Mouse (Mus musculus): ENCODE measurements at regions not wholly inside any gene's neighbourhood (a gene's known extent, or its start where the extent isn't known, plus 50 kb on each side); places are given as distances from the start of the nearest gene placed in this dataset.

- Histone ChIP-seq H3K9ac (ENCODE audit: low read length) (no peak overlapping the region), H3K4me3 (ENCODE audit: low read depth, low read length) (no peak overlapping the region), H3K27ac (ENCODE audit: low read depth, low read length) (no peak overlapping the region), H3K36me3 (ENCODE audit: control insufficient read depth, insufficient read depth, low read length) (no peaks in the 10 kb centered on the region), H3K9me3 (ENCODE audit: control insufficient read depth, low read length) (no peaks in the 10 kb centered on the region), H3K4me2 (ENCODE audit: low read depth) (no peak overlapping the region), H3K4me1 (ENCODE audit: control insufficient read depth, insufficient read depth, low read length) (no peaks in the 10 kb centered on the region), H3K27me3 (ENCODE audit: control insufficient read depth, insufficient read depth, low read length) (no peaks in the 10 kb centered on the region)
- ATAC-seq (ENCODE audit: insufficient read depth, low FRiP score, low TSS enrichment) (no peak), DNase-seq (ENCODE audit: low spot score) (no peak)
- 87% methylated on average over 2 of the region's 2 CpGs for WGBS
These were observed 249.1 kb downstream of the Lmx1a start for GRCm38 (mm10) chr1:167938176-167938575.

- H3K4me3 ChIP-seq (ENCODE audit: low read depth, low read length): no peak overlapping the region
- no peak overlapping the region for H3K9ac ChIP-seq (ENCODE audit: low read length)
- no peak overlapping the region for H3K4me2 ChIP-seq (ENCODE audit: low read depth)
- H3K36me3 ChIP-seq (ENCODE audit: control insufficient read depth, insufficient read depth, low read length): no peaks in the 10 kb centered on the region
- H3K9me3 ChIP-seq (ENCODE audit: control insufficient read depth, low read length): no peaks in the 10 kb centered on the region
- no peaks in the 10 kb centered on the region for H3K27me3 ChIP-seq (ENCODE audit: control insufficient read depth, insufficient read depth, low read length)
- H3K27ac ChIP-seq (ENCODE audit: low read depth, low read length): no peak overlapping the region
- WGBS: 47% methylated on average over 8 of the region's 8 CpGs
- H3K4me1 ChIP-seq (ENCODE audit: control insufficient read depth, insufficient read depth, low read length): no peaks in the 10 kb centered on the region
- DNase-seq (ENCODE audit: low spot score) (peak; percentile 21), ATAC-seq (ENCODE audit: insufficient read depth, low FRiP score, low TSS enrichment) (no peak)
These were observed 253.0 kb downstream of the Lmx1a start for GRCm38 (mm10) chr1:167942037-167942470.

- H3K4me1 ChIP-seq (ENCODE audit: control insufficient read depth, insufficient read depth, low read length): no peaks in the 10 kb centered on the region
- ATAC-seq (ENCODE audit: insufficient read depth, low FRiP score, low TSS enrichment) (no peak), DNase-seq (ENCODE audit: low spot score) (no peak)
- no peaks in the 10 kb centered on the region for H3K9me3 ChIP-seq (ENCODE audit: control insufficient read depth, low read length)
- H3K27me3 ChIP-seq (ENCODE audit: control insufficient read depth, insufficient read depth, low read length): no peaks in the 10 kb centered on the region
- no peak overlapping the region for H3K27ac ChIP-seq (ENCODE audit: low read depth, low read length)
- H3K4me2 ChIP-seq (ENCODE audit: low read depth): no peak overlapping the region
- no peaks in the 10 kb centered on the region for H3K36me3 ChIP-seq (ENCODE audit: control insufficient read depth, insufficient read depth, low read length)
- H3K4me3 ChIP-seq (ENCODE audit: low read depth, low read length): no peak overlapping the region
- WGBS: 81% methylated on average over 8 of the region's 8 CpGs
- no peak overlapping the region for H3K9ac ChIP-seq (ENCODE audit: low read length)
These were observed 254.1 kb downstream of the Lmx1a start for GRCm38 (mm10) chr1:167943121-167943520.

GRCm38 (mm10) chr1:167945615-167946252 lies 256.7 kb downstream of the Lmx1a start:
- Histone ChIP-seq H3K27ac (ENCODE audit: low read depth, low read length) (no peak overlapping the region), H3K9me3 (ENCODE audit: control insufficient read depth, low read length) (no peaks in the 10 kb centered on the region), H3K4me2 (ENCODE audit: low read depth) (no peak overlapping the region), H3K36me3 (ENCODE audit: control insufficient read depth, insufficient read depth, low read length) (no peaks in the 10 kb centered on the region), H3K4me1 (ENCODE audit: control insufficient read depth, insufficient read depth, low read length) (no peaks in the 10 kb centered on the region), H3K4me3 (ENCODE audit: low read depth, low read length) (no peak overlapping the region), H3K27me3 (ENCODE audit: control insufficient read depth, insufficient read depth, low read length) (no peaks in the 10 kb centered on the region), H3K9ac (ENCODE audit: low read length) (no peak overlapping the region)
- ATAC-seq (ENCODE audit: insufficient read depth, low FRiP score, low TSS enrichment) (no peak), DNase-seq (ENCODE audit: low spot score) (no peak)
- 79% methylated on average over 9 of the region's 9 CpGs for WGBS

GRCm38 (mm10) chr1:167947866-167948265 lies 258.8 kb downstream of the Lmx1a start:
- H3K27ac ChIP-seq (ENCODE audit: low read depth, low read length): no peak overlapping the region
- H3K4me3 ChIP-seq (ENCODE audit: low read depth, low read length): no peak overlapping the region
- no peak overlapping the region for H3K9ac ChIP-seq (ENCODE audit: low read length)
- H3K9me3 ChIP-seq (ENCODE audit: control insufficient read depth, low read length): no peaks in the 10 kb centered on the region
- H3K4me2 ChIP-seq (ENCODE audit: low read depth): no peak overlapping the region
- no peak for DNase-seq (ENCODE audit: low spot score)
- H3K36me3 ChIP-seq (ENCODE audit: control insufficient read depth, insufficient read depth, low read length): no peaks in the 10 kb centered on the region
- H3K4me1 ChIP-seq (ENCODE audit: control insufficient read depth, insufficient read depth, low read length): no peaks in the 10 kb centered on the region
- 85% methylated on average over 7 of the region's 7 CpGs for WGBS
- no peaks in the 10 kb centered on the region for H3K27me3 ChIP-seq (ENCODE audit: control insufficient read depth, insufficient read depth, low read length)
- no peak for ATAC-seq (ENCODE audit: insufficient read depth, low FRiP score, low TSS enrichment)

GRCm38 (mm10) chr1:167951717-167952116 lies 262.7 kb downstream of the Lmx1a start:
- Histone ChIP-seq H3K9me3 (ENCODE audit: control insufficient read depth, low read length) (no peaks in the 10 kb centered on the region), H3K4me3 (ENCODE audit: low read depth, low read length) (no peak overlapping the region), H3K9ac (ENCODE audit: low read length) (no peak overlapping the region), H3K4me1 (ENCODE audit: control insufficient read depth, insufficient read depth, low read length) (no peaks in the 10 kb centered on the region), H3K4me2 (ENCODE audit: low read depth) (no peak overlapping the region), H3K36me3 (ENCODE audit: control insufficient read depth, insufficient read depth, low read length) (no peaks in the 10 kb centered on the region), H3K27ac (ENCODE audit: low read depth, low read length) (no peak overlapping the region), H3K27me3 (ENCODE audit: control insufficient read depth, insufficient read depth, low read length) (no peaks in the 10 kb centered on the region)
- DNase-seq (ENCODE audit: low spot score) (no peak), ATAC-seq (ENCODE audit: insufficient read depth, low FRiP score, low TSS enrichment) (no peak)

- no peak overlapping the region for H3K4me3 ChIP-seq (ENCODE audit: low read depth, low read length)
- 89% methylated on average over 6 of the region's 6 CpGs for WGBS
- H3K27me3 ChIP-seq (ENCODE audit: control insufficient read depth, insufficient read depth, low read length): no peaks in the 10 kb centered on the region
- no peaks in the 10 kb centered on the region for H3K4me1 ChIP-seq (ENCODE audit: control insufficient read depth, insufficient read depth, low read length)
- no peak overlapping the region for H3K4me2 ChIP-seq (ENCODE audit: low read depth)
- ATAC-seq (ENCODE audit: insufficient read depth, low FRiP score, low TSS enrichment) (no peak), DNase-seq (ENCODE audit: low spot score) (no peak)
- no peaks in the 10 kb centered on the region for H3K9me3 ChIP-seq (ENCODE audit: control insufficient read depth, low read length)
- H3K9ac ChIP-seq (ENCODE audit: low read length): no peak overlapping the region
- no peaks in the 10 kb centered on the region for H3K36me3 ChIP-seq (ENCODE audit: control insufficient read depth, insufficient read depth, low read length)
- no peak overlapping the region for H3K27ac ChIP-seq (ENCODE audit: low read depth, low read length)
These were observed 269.5 kb downstream of the Lmx1a start for GRCm38 (mm10) chr1:167958531-167958930.

GRCm38 (mm10) chr1:167969545-167969944 lies 280.5 kb downstream of the Lmx1a start:
- Histone ChIP-seq H3K27ac (ENCODE audit: low read depth, low read length) (no peak overlapping the region), H3K9me3 (ENCODE audit: control insufficient read depth, low read length) (no peaks in the 10 kb centered on the region), H3K4me3 (ENCODE audit: low read depth, low read length) (no peak overlapping the region), H3K27me3 (ENCODE audit: control insufficient read depth, insufficient read depth, low read length) (no peaks in the 10 kb centered on the region), H3K36me3 (ENCODE audit: control insufficient read depth, insufficient read depth, low read length) (no peaks in the 10 kb centered on the region), H3K4me2 (ENCODE audit: low read depth) (no peak overlapping the region), H3K9ac (ENCODE audit: low read length) (no peak overlapping the region), H3K4me1 (ENCODE audit: control insufficient read depth, insufficient read depth, low read length) (no peaks in the 10 kb centered on the region)
- DNase-seq (ENCODE audit: low spot score) (peak; percentile 10), ATAC-seq (ENCODE audit: insufficient read depth, low FRiP score, low TSS enrichment) (no peak; the same call in 1 of the 2 replicates)
- WGBS: 62% methylated on average over 3 of the region's 3 CpGs

- WGBS: 48% methylated on average over 5 of the region's 5 CpGs
- no peak for ATAC-seq (ENCODE audit: insufficient read depth, low FRiP score, low TSS enrichment)
These were observed 280.9 kb downstream of the Lmx1a start for GRCm38 (mm10) chr1:167969985-167970384.

More at GRCm38 (mm10) chr1:167969985-167970384, 280.9 kb downstream of the Lmx1a start:
- Histone ChIP-seq H3K36me3 (ENCODE audit: control insufficient read depth, insufficient read depth, low read length) (no peaks in the 10 kb centered on the region), H3K9me3 (ENCODE audit: control insufficient read depth, low read length) (no peaks in the 10 kb centered on the region), H3K27me3 (ENCODE audit: control insufficient read depth, insufficient read depth, low read length) (no peaks in the 10 kb centered on the region), H3K4me1 (ENCODE audit: control insufficient read depth, insufficient read depth, low read length) (no peaks in the 10 kb centered on the region), H3K4me3 (ENCODE audit: low read depth, low read length) (no peak overlapping the region), H3K27ac (ENCODE audit: low read depth, low read length) (no peak overlapping the region), H3K4me2 (ENCODE audit: low read depth) (no peak overlapping the region), H3K9ac (ENCODE audit: low read length) (no peak overlapping the region)
- no peak for DNase-seq (ENCODE audit: low spot score)
